Mouse (Mus musculus): Measurements from ENCODE around the gene Chd3.

The Chd3 gene

GRCm38 (mm10) chr11:69366157-69366854 lies 2.9 kb downstream of the Chd3 start:
- peak; percentile 96 to 98 for DNase-seq (ENCODE audit: low spot score in 2 of 2)

- DNase-seq (ENCODE audit: low spot score in 2 of 2), result no peak
Measured at GRCm38 (mm10) chr11:69365722-69366121, 3.5 kb downstream of the Chd3 start.

- DNase-seq (ENCODE audit: low spot score in 2 of 2), result peak; percentile 90 to 95
Measured at GRCm38 (mm10) chr11:69364910-69365309, 4.3 kb downstream of the Chd3 start.

- no peak for DNase-seq (ENCODE audit: low spot score in 2 of 2)
Measured at GRCm38 (mm10) chr11:69364376-69364775, 4.8 kb downstream of the Chd3 start.

GRCm38 (mm10) chr11:69362479-69362878 lies 6.7 kb downstream of the Chd3 start:
- DNase-seq (ENCODE audit: low spot score in 2 of 2), result no peak

- no peak for DNase-seq (ENCODE audit: low spot score in 2 of 2)
Measured at GRCm38 (mm10) chr11:69362021-69362420, 7.2 kb downstream of the Chd3 start.

- no peak for DNase-seq (ENCODE audit: low spot score in 2 of 2)
Measured at GRCm38 (mm10) chr11:69357690-69358089, 11.5 kb downstream of the Chd3 start.

GRCm38 (mm10) chr11:69356544-69356943 lies 12.7 kb downstream of the Chd3 start:
- DNase-seq (ENCODE audit: low spot score in 2 of 2), result no peak

- DNase-seq (ENCODE audit: low spot score in 2 of 2), result no peak
Measured at GRCm38 (mm10) chr11:69346441-69346840, 22.8 kb downstream of the Chd3 start.

- DNase-seq (ENCODE audit: low spot score in 2 of 2), result peak; percentile 66 to 73
Measured at GRCm38 (mm10) chr11:69340161-69341131, 28.8 kb downstream of the Chd3 start, which contains the start of gene Rnf227. TSS of gene Rnf227 (plus strand) at chr11:69340461.

GRCm38 (mm10) chr11:69334796-69335195 lies 34.4 kb downstream of the Chd3 start:
- DNase-seq (ENCODE audit: low spot score in 2 of 2), result no peak

- DNase-seq (ENCODE audit: low spot score in 2 of 2), result no peak
Measured at GRCm38 (mm10) chr11:69333922-69334321, 35.3 kb downstream of the Chd3 start.

- no peak for DNase-seq (ENCODE audit: low spot score in 2 of 2)
Measured at GRCm38 (mm10) chr11:69332713-69333253, 36.4 kb downstream of the Chd3 start.

GRCm38 (mm10) chr11:69331929-69332405 lies 37.2 kb downstream of the Chd3 start:
- peak; percentile 72 to 82 for DNase-seq (ENCODE audit: low spot score in 2 of 2)

- no peak for DNase-seq (ENCODE audit: low spot score in 2 of 2)
Measured at GRCm38 (mm10) chr11:69331152-69331551, 38.1 kb downstream of the Chd3 start.

- DNase-seq (ENCODE audit: low spot score in 2 of 2), result no peak
Measured at GRCm38 (mm10) chr11:69328517-69328916, 40.7 kb downstream of the Chd3 start.

GRCm38 (mm10) chr11:69327648-69328047 lies 41.6 kb downstream of the Chd3 start:
- DNase-seq (ENCODE audit: low spot score in 2 of 2), result no peak

GRCm38 (mm10) chr11:69327157-69327442 lies 42.1 kb downstream of the Chd3 start:
- DNase-seq (ENCODE audit: low spot score in 2 of 2), result no peak

- no peak for DNase-seq (ENCODE audit: low spot score in 2 of 2)
Measured at GRCm38 (mm10) chr11:69326408-69327156, 42.6 kb downstream of the Chd3 start.

GRCm38 (mm10) chr11:69325628-69326407 lies 43.4 kb downstream of the Chd3 start, which contains the start of gene Kcnab3:
TSS of gene Kcnab3 (plus strand) at chr11:69326258.
- DNase-seq (ENCODE audit: low spot score in 2 of 2), result peak; percentile 76 to 79

- DNase-seq (ENCODE audit: low spot score in 2 of 2), result no peak
Measured at GRCm38 (mm10) chr11:69324749-69325148, 44.5 kb downstream of the Chd3 start.

Data from urinary bladder, postnatal 4 days (tissue).